Mouse (Mus musculus) thymus, postnatal 25 days (tissue): ENCODE measurements around the gene Npm1.

Experiments used
- DNase-seq: peaks from one replicate; pipeline ENCODE4 v3.0.0; 2022

The Npm1 gene

DNA sequence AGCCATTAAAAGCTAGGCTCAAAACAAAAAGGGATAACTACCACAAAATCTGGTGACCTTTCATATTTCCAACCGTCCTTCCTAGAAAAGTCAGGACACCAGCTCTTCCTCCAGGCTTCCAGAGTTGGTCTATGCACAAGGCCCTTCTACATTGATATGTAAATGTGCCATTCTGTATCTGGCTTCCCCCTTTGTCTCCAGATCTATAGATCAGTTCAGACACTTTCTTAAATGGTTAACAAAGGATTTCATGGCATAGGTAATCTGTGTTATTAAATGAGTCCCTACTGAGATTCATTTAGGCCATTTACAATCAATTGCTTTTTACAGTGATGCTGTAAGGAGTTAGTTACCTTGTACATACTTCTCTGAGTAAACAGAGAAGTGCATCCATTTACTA lies 16.8 kb upstream of the Npm1 start:
- DNase-seq = no peak

DNA sequence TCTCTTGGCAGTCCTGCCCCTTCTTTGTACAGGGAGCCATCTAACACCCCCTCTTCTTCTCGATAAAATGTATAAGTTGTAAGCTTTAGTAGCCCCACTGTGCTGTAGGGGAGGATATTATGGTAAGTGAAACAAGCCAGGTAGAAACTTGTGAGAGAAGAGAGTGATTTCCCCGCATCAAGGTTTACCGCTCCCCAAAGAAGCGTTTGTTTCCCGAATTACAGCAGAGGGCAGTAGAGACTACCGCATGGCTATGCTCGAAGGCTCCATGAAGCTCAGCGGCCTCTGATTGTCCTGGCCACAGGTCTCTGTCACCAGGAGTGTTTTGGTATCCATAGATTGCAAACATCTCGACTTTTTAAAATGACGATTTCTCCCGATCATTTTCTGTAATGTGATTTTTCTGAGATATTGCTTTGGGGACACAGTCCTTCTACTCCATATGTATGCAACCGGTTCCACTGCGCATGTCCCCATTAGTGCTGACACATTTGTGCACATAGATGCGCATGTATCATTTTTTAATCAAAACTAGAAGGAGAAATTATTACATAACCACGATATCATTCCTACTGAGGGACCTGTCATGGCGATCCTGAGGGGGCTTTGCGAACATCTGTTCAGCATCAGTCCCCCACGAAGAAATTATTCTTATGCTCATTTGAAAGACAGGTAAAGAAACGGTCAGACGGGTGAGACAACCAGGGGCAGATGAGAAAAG lies 13.7 kb upstream of the Npm1 start:
- peak; percentile 18 for DNase-seq

DNA sequence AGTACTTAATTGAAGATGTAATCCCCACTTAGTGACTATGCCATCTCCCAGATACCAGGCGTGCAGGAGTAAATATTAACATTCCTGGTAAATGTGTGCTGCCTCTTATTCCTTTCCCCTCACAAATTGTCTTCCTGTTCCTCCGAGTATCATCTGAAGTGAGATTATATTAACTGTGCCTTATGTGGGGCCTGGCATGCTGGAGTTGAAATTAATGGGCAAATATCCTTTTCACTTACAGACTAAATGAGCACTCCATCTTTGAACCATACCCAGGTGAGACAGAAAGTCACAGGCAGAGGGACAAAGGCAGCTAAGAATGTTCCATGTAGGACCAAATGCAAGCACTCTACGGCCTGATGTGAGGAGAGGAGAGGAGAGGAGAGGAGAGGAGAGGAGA lies 12.8 kb upstream of the Npm1 start:
- DNase-seq = no peak

DNA sequence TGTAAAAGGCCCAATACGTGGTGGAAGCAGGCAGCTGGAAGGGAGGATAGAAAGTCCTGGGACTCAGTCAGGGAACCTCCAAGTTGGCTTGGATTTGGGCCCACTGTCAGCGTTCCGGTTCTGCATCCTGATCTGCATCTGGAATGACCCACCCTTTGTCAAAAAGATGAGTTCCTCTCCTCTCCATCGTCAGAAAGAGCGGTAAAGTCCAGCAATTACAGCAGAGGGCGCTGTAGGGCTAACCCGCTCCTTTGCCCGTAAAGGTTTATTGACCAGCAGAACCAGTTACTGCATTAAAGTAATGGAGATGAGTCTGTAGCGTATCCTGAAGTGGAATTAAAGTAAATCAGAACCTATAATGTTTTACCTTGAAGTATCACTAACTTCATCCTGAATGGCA lies 7.5 kb upstream of the Npm1 start:
- peak; percentile 54 for DNase-seq

DNA sequence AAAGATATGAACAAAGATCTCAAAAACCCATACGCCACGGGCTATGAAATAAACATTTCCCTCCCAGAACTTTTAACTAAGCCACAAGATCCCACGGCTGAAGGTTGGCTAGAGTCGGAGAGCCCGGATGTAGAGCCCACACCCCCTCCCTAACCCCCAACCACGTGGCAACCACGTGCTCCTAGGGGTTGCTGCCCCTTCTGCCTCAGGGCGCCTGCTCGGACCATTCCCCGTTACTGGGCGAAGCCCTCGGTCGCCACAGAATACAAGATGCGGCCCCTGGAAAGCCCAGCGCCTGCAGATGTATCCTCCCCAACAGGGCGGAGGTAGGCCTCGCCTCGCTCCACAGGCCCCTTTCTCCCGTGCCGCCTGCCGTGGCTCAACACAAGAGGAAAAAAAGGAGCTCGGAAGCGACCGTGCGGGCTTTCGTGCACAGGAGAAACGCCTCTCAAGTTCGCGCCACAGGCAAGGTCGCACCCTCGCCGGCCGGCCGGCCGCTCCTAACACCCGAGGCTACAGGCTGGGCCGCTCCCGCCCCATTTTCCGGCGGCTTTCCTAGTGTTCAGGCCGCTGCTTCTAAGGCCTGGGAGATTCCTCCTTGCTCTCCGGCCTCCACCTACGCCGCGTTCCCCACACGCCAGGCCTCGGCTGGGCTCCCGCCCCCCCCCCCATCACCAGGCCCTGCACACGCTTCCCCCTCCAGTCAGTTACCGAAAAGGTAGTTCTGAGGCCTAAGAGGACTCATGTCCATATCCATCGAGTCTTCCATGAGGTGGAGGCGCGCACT lies 602 bp downstream of the Npm1 start:
- DNase-seq = peak; percentile 77

DNA sequence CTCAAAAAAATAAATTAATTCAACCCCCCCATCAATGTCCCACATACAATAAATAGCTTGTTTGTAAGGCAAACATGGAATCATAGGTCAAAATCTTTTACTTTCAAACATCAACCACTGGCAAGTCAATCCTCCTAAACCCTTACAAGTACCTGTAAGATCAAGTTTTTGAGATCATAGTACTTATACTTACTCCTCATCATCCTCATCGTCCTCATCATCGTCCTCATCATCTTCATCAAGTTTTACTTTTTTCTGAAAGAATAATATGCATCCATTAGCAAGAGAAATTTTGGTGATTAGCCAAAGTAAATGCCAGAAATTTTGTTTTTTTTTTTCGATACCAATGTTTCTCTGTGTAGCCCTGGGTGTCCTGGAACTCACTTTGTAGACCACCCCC lies 3.3 kb downstream of the Npm1 start:
- no peak for DNase-seq

DNA sequence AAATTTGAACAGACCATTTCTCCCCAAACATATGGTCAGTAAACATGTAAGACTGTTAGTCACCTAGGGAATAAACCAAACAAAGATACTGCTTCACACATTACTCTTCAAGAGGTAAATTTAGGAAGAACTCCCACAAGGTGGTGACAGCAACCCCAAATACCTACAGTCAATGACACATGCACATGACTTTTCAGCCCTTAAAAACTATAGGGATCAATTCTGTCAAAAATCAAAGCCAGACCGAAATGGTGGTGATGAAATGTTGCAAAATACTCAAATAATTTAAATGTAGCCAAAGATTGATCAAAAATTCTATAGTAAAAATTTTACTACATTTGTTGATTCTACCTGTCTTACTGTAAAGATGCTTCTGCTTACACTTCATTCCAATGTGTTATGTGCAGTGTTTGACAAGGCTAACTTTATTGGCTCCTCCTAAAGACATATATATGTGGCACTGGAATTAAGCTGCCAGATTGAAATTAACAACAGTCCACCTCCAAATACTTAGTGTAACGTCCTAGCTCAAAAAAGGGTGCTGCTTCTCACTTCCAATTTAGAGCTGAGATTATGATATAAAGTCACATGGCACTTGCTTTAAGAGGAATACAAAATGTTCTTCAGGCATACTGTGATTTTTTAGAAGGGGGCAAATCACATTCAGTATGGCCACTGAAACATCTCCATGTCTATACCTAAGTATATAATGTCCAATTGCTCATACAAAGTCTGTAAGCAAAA lies 5.4 kb downstream of the Npm1 start:
- DNase-seq = no peak

DNA sequence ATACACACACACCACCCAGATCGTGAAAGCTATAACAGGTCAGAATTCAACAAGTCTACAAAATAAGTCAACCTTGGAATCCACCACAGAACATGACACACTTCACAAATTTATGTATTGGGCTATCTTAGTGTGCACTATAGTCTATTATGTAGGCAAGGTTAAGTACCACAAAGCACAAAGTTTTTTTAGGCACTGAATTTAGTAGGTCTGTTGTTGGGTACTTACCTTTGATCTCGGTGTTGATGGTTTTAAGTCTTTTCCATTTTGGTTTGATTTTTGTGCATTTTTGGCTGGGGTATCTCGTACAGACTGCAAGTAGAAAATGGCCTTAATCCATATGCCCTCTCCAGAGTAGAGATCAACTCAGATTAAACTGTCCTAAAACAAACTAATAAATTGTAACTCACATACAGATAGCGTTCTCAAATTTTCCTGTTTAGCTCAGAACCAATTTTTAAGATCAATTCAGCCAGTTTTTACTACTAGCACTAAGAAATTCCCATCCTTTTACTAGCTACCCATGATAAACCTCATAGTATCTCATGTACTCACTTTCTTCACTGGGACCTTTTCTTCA lies 6.5 kb downstream of the Npm1 start:
- no peak for DNase-seq

DNA sequence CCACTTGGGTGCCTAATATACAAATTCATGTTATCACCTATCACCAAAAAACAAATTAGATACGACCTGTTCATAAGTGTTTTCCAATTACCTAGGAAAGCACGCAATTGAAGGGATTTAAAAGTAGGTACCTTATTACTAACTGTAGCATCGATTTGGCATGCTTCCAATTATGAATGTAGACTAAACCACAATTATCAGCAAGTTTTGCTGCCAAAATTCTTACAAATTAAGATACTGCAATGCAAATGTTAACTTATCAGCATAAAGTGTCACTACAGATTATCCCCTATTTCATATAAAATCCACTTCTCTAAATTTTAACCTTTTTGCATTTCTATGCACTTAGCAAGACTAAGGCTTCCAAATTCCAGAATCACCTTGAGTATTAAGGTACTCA lies 8.5 kb downstream of the Npm1 start:
- no peak for DNase-seq

DNA sequence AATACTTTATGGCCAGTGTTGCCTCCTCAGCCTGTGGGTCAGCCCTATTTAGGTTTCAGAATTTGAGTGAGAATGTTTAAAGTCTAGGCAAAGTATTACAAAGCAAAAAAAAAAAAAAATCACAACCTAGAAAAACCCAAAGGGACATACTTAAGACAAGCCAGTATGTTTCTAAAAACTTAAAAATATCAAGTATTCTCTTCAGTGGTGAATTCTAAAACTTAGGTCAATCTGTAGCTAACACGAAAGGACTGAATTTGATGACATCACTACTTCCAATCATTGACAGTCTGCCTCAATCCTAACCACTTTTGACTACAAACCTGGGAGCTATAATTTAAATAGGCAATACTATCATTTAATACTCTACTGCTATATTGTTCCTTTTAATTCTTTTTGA lies 10.0 kb downstream of the Npm1 start:
- no peak for DNase-seq

DNA sequence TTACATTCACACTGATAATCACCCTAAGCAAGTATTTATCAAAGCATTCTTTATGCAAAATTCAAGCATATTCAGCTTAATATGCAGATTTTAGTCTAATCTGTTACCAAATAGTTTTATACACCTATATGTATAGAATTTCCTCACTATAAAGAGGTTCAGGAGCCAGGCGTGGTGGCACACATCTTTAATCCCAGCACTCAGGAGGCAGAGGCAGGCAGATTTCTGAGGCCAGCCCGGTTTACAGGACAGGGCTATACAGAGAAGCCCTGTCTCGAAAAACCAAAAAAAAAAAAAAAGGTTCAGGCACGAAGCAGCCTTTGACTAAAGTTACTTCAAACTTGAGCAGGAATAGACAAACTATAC lies 11.2 kb downstream of the Npm1 start:
- no peak for DNase-seq

DNA sequence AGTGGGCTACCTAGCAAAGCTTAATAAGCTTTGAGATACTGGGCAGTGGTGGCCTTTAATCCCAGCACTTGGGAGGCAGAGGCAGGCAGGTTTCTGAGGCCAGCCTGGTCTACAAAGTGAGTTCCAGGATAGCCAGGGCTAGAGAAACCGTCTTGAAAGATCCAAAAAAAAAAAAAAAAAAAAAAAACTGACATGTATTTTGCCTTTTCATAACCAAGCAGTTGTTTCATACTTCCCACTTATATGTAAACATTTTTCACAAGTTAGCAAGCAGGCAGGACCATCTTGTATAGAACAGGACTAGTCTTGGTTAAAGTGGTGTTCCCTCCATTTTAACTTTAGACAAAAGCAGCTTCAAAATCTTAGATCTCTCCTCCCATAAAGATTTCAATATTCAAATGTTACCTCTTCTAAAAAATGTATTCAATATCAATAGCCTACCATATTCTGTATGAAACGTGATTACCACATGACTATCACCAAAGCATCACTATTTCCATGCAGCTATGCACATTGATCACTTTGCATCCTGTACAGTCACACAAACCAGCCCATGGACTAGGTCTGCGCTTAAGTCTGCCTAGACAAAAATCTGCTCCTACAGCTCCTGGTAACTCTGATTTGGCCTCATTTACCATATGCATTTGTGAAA lies 11.8 kb downstream of the Npm1 start:
- no peak for DNase-seq

DNA sequence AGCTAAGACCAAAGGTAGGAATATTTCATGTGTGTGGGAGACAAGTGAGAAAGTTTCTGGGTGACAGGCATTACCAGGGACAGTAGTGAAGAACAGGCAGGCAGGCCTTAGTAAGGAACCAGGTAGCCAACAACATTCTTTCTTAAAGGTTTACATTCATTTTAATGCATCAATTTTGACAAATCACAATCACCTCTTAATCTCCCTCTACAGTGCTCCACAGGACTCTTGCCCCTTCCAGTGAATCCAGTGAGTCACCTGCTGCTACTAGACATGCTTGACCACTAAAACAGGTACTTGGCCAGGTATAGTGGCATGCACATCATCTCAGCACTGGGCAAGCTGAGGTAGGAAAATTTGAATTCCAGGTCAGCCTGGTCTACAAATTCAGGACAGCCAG lies 12.6 kb downstream of the Npm1 start:
- DNase-seq = no peak

DNA sequence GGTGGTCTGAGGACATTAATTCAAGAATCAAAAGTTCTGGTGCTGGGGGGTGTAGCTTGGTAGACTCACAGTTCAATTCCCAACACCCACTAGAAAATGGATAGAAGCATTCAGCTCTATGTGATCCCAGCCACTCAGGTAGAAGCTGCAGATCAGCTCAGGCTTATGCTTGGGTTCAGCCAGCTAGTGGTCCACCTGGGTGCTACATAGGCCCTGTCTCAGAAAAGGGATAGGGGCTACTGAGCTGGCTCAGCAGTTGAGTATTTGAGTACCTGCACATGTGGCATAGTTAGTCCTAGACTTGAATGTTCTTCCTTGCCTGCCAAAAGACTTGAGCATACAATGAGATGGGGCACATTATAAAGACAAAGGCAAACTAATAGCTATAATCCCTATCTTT lies 13.6 kb downstream of the Npm1 start:
- DNase-seq = no peak

DNA sequence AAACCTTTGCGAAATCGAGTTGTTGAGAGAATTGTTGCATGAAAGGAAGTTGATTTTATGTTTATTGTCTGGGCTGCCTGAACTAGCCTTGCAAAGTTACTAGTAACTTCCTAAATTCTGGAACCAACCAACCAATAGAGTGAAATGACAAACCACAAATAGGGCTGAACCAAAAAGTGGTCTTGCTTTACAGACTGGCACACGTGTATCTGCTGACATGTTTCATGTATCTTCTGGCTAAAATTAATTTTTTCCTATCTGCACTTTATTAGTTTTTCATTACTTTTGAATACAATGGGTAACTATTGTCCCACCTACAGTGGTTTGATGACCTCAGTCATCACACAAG lies 13.9 kb downstream of the Npm1 start:
- DNase-seq = no peak

DNA sequence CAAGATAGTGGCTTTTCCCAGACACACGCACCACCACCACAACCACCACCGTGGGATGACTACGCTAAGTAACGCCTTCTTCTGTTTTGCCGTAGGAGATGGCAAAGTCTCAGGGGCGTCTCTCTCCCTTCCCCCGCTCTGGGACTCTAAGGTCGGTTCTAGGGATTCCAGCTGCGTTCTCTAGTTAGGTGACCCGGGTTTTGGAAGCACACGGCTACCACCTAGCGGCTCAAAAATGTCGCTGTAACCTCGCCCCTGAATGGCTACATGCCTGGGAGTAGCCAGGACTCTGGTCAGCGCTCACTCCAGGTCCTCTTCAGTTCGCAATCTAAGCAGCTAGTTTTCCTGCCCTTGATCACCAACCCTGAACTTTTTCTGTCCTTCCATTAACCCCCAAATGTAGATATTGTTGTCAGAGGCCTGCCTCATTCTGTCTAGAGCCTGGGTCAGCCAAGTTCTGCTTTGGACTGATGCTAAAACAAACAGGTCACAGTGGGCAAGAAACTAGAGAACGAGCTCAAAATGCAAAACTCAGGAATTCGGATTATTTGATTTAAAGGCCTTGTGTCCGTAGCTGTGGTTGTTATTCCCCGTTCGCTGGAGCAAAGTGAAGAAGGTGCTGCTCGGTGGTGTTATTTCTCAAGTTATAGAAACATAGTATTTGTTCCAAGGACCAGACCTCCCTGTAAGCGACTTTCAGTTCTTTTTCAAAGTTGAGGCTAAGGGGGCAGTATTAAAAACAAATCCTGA lies 14.5 kb downstream of the Npm1 start:
- peak; percentile 65 for DNase-seq

DNA sequence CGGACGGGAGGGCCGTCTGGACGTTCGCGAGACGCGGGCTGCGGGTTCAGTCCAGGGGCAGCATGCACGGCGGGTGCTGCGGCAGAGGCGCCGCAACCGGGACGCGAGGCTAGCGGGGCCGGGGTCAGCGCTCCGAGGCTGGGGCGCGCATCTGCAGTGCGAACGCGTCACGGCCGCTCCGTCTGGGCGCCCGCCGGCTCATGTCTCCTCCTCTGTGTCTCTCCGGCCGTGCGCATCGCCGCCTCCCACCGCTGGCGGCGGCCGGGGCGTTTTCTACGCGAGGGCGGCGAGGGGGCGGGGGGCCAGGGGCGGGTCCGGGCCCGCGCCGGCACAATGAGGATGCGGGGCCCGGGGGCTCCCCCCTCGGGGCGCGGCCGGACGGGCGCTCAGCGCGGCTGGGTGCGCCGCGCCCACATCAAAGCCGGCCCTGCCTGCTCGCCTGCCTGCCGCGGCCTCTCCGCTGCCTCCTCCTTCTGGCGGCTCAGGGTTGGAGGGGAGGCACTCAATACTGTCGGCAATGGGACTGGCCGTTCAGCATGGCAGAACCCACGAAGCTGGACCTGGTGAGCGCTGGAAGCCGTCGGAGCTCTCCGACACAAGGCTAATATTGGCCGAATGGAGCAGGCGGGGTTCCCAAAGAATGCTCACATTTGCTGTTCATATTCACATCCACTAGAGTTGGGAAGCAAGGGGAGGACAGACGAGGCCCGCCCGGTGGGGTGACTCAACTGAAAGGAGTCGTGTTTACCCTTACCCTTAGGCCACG lies 15.3 kb downstream of the Npm1 start:
- peak; percentile 32 for DNase-seq

DNA sequence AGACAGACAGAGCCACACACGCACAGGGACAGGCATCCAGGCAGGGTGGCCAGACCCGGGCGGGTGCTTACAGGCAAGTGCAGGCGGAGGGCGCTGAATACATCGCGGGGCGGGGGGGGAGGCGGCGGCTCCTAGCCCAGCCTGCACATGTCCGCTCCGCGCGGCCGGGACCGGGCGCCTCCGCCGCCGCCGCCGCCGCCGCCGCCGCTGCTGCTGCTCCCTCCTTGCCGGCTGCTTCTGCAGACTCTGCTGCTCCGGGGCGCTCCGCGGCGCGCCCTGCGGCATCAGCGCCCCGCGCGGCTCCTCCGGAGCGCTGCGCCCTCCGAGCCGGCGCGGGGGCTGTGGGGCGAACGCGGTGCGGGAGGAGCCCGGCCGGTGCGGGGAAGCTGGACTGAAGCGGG lies 15.8 kb downstream of the Npm1 start, which contains the start of gene Fgf18:
Fgf18 (minus strand) TSS at position 230 of the 401 bp plus-strand sequence.
- peak; percentile 29 for DNase-seq

DNA sequence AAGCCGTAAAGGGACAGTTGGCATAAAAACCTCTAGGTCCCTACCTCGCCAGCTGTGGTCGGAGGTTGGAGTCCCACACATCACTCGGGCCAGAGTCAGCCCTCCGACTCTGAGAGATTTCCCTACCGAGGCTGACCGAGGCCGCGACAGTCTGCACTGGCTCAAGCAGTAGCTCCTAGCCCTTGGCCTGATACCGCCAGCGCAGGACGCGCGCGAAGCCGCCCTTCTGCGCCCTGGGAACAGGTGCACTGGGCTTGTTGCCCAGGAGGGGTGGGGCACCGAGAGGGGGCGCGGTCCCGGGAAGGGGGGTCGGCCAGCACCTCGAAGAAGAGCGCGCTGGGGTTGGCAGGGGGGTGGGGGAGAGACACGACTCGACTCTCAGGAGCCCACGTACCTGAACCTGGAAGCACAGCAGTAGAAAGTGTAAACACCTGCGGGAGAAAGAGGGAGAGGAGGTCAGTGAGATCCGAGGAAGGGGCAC lies 16.3 kb downstream of the Npm1 start:
- peak; percentile 29 for DNase-seq

DNA sequence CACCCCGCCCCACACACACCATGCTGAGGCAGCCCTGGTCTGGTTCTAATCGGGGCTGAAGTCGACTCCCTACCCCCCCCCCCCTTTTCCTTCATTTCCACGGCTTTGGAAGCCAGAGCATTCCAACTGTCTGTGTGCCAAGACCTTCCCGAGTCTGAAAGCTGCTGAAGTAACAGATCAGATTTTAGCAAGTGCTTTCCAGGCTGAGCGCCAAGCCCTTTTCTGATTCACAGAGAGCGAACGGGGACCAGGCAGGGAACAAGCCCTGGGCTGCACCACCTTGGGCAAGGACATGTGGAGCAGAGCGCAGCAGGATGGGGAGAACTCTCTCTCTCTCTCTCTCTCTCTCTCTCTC lies 16.9 kb downstream of the Npm1 start:
- no peak for DNase-seq
